Mouse (Mus musculus): ENCODE measurements around the gene Nemp2. TPM values are rescaled to one million over a fixed set of nuclear protein-coding genes. Genes with fewer than 3 reads are reported as not detected.

Nemp2 gene
- total and polyA plus RNA-seq, 3 experiments = 1.1 to 21.3 (median 13.2) TPM

GRCm38 (mm10) chr1:52648153-52649027 lies 17.9 kb downstream of the Nemp2 start:
- ATAC-seq (ENCODE audit: extremely low read depth, insufficient number of reproducible peaks, low FRiP score, poor library complexity, severe bottlenecking) (no peak), DNase-seq (ENCODE audit: low spot score) (no peak)
- TF ChIP-seq CTCF (IDR thresholded peaks at IDR 0.05; ENCODE audit: low read depth, low read length) = no peak
- no peak for TF ChIP-seq GATA1 (IDR thresholded peaks at IDR 0.05; ENCODE audit: borderline replicate concordance, low read length)
- no peak for TF ChIP-seq POLR2AphosphoS5 (IDR thresholded peaks at IDR 0.05; ENCODE audit: insufficient replicate concordance, low read depth, low read length)
- Histone ChIP-seq H3K36me3 (replicated peaks) (peaks cover 54% of the 10 kb centered on the region), H3K27me3 (ENCODE audit: insufficient read depth, low read length) (no peaks in the 10 kb centered on the region), H3K4me3 (ENCODE audit: low read depth, low read length) (no peak overlapping the region), H3K9me3 (replicated peaks) (no peaks in the 10 kb centered on the region), H3K4me1 (ENCODE audit: insufficient read depth, low read depth, low read length) (peaks cover 10% of the 10 kb centered on the region)

- Histone ChIP-seq H3K4me1 (ENCODE audit: insufficient read depth, low read depth, low read length) (peaks cover 16% of the 10 kb centered on the region), H3K27me3 (ENCODE audit: insufficient read depth, low read length) (no peaks in the 10 kb centered on the region), H3K4me3 (ENCODE audit: low read depth, low read length) (no peak overlapping the region), H3K9me3 (replicated peaks) (no peaks in the 10 kb centered on the region), H3K36me3 (replicated peaks) (peaks cover 51% of the 10 kb centered on the region)
- DNase-seq (ENCODE audit: low spot score) (no peak), ATAC-seq (ENCODE audit: extremely low read depth, insufficient number of reproducible peaks, low FRiP score, poor library complexity, severe bottlenecking) (no peak)
- TF ChIP-seq GATA1 (IDR thresholded peaks at IDR 0.05; ENCODE audit: borderline replicate concordance, low read length) = no peak
- TF ChIP-seq POLR2AphosphoS5 (IDR thresholded peaks at IDR 0.05; ENCODE audit: insufficient replicate concordance, low read depth, low read length) = no peak
- no peak for TF ChIP-seq CTCF (IDR thresholded peaks at IDR 0.05; ENCODE audit: low read depth, low read length)
- no peak for TF ChIP-seq TAL1 (conservative IDR thresholded peaks at IDR 0.05; ENCODE audit: low read depth, low read length)
- TF ChIP-seq GATA2 (IDR thresholded peaks at IDR 0.05; ENCODE audit: borderline replicate concordance, low read depth, low read length) = no peak
Observed at GRCm38 (mm10) chr1:52650066-52650465, 19.6 kb downstream of the Nemp2 start.

GRCm38 (mm10) chr1:52652601-52653253 lies 22.2 kb downstream of the Nemp2 start:
- Histone ChIP-seq H3K4me3 (ENCODE audit: low read depth, low read length) (no peak overlapping the region), H3K4me1 (ENCODE audit: insufficient read depth, low read depth, low read length) (peaks cover 21% of the 10 kb centered on the region), H3K9me3 (replicated peaks) (no peaks in the 10 kb centered on the region), H3K36me3 (replicated peaks) (peaks cover 33% of the 10 kb centered on the region), H3K27me3 (ENCODE audit: insufficient read depth, low read length) (no peaks in the 10 kb centered on the region)
- no peak for DNase-seq (ENCODE audit: low spot score)
- TF ChIP-seq CTCF (IDR thresholded peaks at IDR 0.05; ENCODE audit: low read depth, low read length) (no peak), POLR2AphosphoS5 (IDR thresholded peaks at IDR 0.05; ENCODE audit: insufficient replicate concordance, low read depth, low read length) (no peak), GATA1 (IDR thresholded peaks at IDR 0.05; ENCODE audit: borderline replicate concordance, low read length) (no peak), GATA2 (IDR thresholded peaks at IDR 0.05; ENCODE audit: borderline replicate concordance, low read depth, low read length) (no peak), TAL1 (conservative IDR thresholded peaks at IDR 0.05; ENCODE audit: low read depth, low read length) (no peak)
- ATAC-seq (ENCODE audit: extremely low read depth, insufficient number of reproducible peaks, low FRiP score, poor library complexity, severe bottlenecking) = no peak

- DNase-seq (ENCODE audit: low spot score) (no peak), ATAC-seq (ENCODE audit: extremely low read depth, insufficient number of reproducible peaks, low FRiP score, poor library complexity, severe bottlenecking) (peak; percentile 42; the same call in 1 of the 2 replicates)
- Histone ChIP-seq H3K9me3 (replicated peaks) (no peaks in the 10 kb centered on the region), H3K36me3 (replicated peaks) (peaks cover 33% of the 10 kb centered on the region), H3K4me3 (ENCODE audit: low read depth, low read length) (no peak overlapping the region), H3K4me1 (ENCODE audit: insufficient read depth, low read depth, low read length) (peaks cover 21% of the 10 kb centered on the region), H3K27me3 (ENCODE audit: insufficient read depth, low read length) (peaks cover 3% of the 10 kb centered on the region; the same call in 1 of the 2 replicates)
- TF ChIP-seq GATA2 (IDR thresholded peaks at IDR 0.05; ENCODE audit: borderline replicate concordance, low read depth, low read length) = no peak
- TF ChIP-seq TAL1 (conservative IDR thresholded peaks at IDR 0.05; ENCODE audit: low read depth, low read length) = no peak
Observed at GRCm38 (mm10) chr1:52653366-52653765, 22.9 kb downstream of the Nemp2 start.

GRCm38 (mm10) chr1:52655153-52655552 lies 24.6 kb downstream of the Nemp2 start:
- peak; percentile 51 for DNase-seq (ENCODE audit: low spot score)
- ATAC-seq (ENCODE audit: extremely low read depth, insufficient number of reproducible peaks, low FRiP score, poor library complexity, severe bottlenecking) = peak; percentile 76
- Histone ChIP-seq H3K4me3 (ENCODE audit: low read depth, low read length) (no peak overlapping the region), H3K9me3 (replicated peaks) (no peaks in the 10 kb centered on the region), H3K4me1 (ENCODE audit: insufficient read depth, low read depth, low read length) (peaks cover 21% of the 10 kb centered on the region), H3K27me3 (ENCODE audit: insufficient read depth, low read length) (peaks cover 4% of the 10 kb centered on the region; the same call in 1 of the 2 replicates), H3K36me3 (replicated peaks) (peaks cover 18% of the 10 kb centered on the region)
- TF ChIP-seq TAL1 (conservative IDR thresholded peaks at IDR 0.05; ENCODE audit: low read depth, low read length) (no peak), GATA1 (IDR thresholded peaks at IDR 0.05; ENCODE audit: borderline replicate concordance, low read length) (no peak), GATA2 (IDR thresholded peaks at IDR 0.05; ENCODE audit: borderline replicate concordance, low read depth, low read length) (no peak), CTCF (IDR thresholded peaks at IDR 0.05; ENCODE audit: low read depth, low read length) (no peak), POLR2AphosphoS5 (IDR thresholded peaks at IDR 0.05; ENCODE audit: insufficient replicate concordance, low read depth, low read length) (no peak)

- H3K36me3 ChIP-seq (replicated peaks) = no peaks in the 10 kb centered on the region
- H3K27me3 ChIP-seq (ENCODE audit: insufficient read depth, low read length) = peaks cover 9% of the 10 kb centered on the region
- H3K4me3 ChIP-seq (ENCODE audit: low read depth, low read length) = no peak overlapping the region; the same call in 1 of the 2 replicates
- no peaks in the 10 kb centered on the region for H3K9me3 ChIP-seq (replicated peaks)
- TF ChIP-seq CTCF (IDR thresholded peaks at IDR 0.05; ENCODE audit: low read depth, low read length) (no peak), TAL1 (conservative IDR thresholded peaks at IDR 0.05; ENCODE audit: low read depth, low read length) (no peak)
- ATAC-seq (ENCODE audit: extremely low read depth, insufficient number of reproducible peaks, low FRiP score, poor library complexity, severe bottlenecking) (no peak), DNase-seq (ENCODE audit: low spot score) (no peak)
- H3K4me1 ChIP-seq (ENCODE audit: insufficient read depth, low read depth, low read length) = peaks cover 14% of the 10 kb centered on the region
Observed at GRCm38 (mm10) chr1:52658160-52658559, 27.7 kb downstream of the Nemp2 start.
